Mouse (Mus musculus) lung, adult 2 months (tissue): ENCODE data around the gene Cdx4.

Experiments
- CTCF ChIP-seq: fragments of 200-500 bp; IDR thresholded peaks from 2 replicates; pipeline ENCODE4 v1.5.1; 2011; ENCODE audit warnings: mild to moderate bottlenecking, low read length, control low read depth; ENCODE audit not compliant: insufficient read depth
- POLR2A ChIP-seq: fragments of 200-500 bp; IDR thresholded peaks from 2 replicates; pipeline ENCODE4 v1.6.1; 2011; ENCODE audit warnings: low read depth, mild to moderate bottlenecking, control low read depth, low read length, borderline replicate concordance; ENCODE audit errors: extremely low read depth

DNA sequence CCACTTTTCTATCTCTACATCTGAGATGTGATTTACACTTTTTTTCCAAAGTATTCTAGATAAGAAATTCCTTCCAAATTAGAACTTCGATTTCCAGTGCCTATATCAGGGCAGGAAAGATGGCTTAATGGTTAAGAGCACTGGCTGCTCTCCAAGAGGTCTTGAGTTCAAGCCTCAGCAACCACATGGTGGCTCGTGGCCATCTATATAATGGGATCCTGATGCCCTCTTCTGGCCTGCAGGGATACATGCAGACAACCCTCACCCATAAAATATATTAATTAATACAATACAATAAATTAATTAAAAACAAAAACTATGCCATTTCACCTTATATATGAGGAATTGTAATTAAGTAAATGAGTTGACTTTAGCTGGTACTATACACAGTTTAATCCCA, 50.0 kb downstream of the Cdx4 start:
- 0 out of 2 replicates have a peak, but pooled peaks have one; percentile 8 for TF ChIP-seq CTCF
- TF ChIP-seq POLR2A = no peak
